Mouse (Mus musculus) lung, postnatal 0 days (tissue): ENCODE results near the gene Gm20388. TPM values are rescaled to one million over a fixed set of nuclear protein-coding genes. Genes with fewer than 3 reads are reported as not detected.

Experiments
- ATAC-seq: fragments of 200-750 bp; cut with Nextera tagmentation; 2 replicates; pipeline ENCODE4 v1.8.0; 2017; ENCODE audit warnings: moderate library complexity
- DNase-seq: peaks from one replicate; pipeline ENCODE4 v3.0.0-alpha.2; 2016; ENCODE audit warnings: low spot score
- H3K27ac ChIP-seq: fragments of 300-500 bp; sonication (generic); 2 replicates; pipeline ENCODE4 v1.5.1; 2014; ENCODE audit warnings: antibody characterized with exemption, mild to moderate bottlenecking, low read length, mixed read lengths
- H3K27me3 ChIP-seq: fragments of 300-500 bp; sonication (generic); replicated peaks from 2 replicates; pipeline ENCODE4 v1.6.1; 2014; ENCODE audit warnings: low read length, mixed read lengths; ENCODE audit not compliant: insufficient read depth
- H3K36me3 ChIP-seq: fragments of 300-500 bp; sonication (generic); 2 replicates; pipeline ENCODE4 v1.6.1; 2014; ENCODE audit warnings: low read length, mixed read lengths; ENCODE audit not compliant: insufficient read depth
- H3K4me1 ChIP-seq: fragments of 300-500 bp; sonication (generic); 2 replicates; pipeline ENCODE4 v1.6.1; 2014; ENCODE audit warnings: antibody characterized with exemption, low read depth, low read length, mixed read lengths; ENCODE audit not compliant: insufficient read depth
- H3K4me2 ChIP-seq: fragments of 300-500 bp; sonication (generic); replicated peaks from 2 replicates; pipeline ENCODE4 v1.6.1; 2014; ENCODE audit warnings: low read depth, mild to moderate bottlenecking, low read length, moderate library complexity, mixed read lengths
- H3K4me3 ChIP-seq: fragments of 300-500 bp; sonication (generic); 2 replicates; pipeline ENCODE4 v1.5.1; 2014; ENCODE audit warnings: low read depth, low read length
- H3K9ac ChIP-seq: fragments of 300-500 bp; sonication (generic); replicated peaks from 2 replicates; pipeline ENCODE4 v1.6.1; 2014; ENCODE audit warnings: low read depth, mild to moderate bottlenecking
- H3K9me3 ChIP-seq: fragments of 300-500 bp; sonication (generic); 2 replicates; pipeline ENCODE4 v1.6.1; 2016; ENCODE audit warnings: low read length, mixed read lengths
- CTCF ChIP-seq: IDR thresholded peaks from 2 replicates; pipeline ENCODE4 v1.5.1; 2016; ENCODE audit warnings: antibody characterized with exemption, mild to moderate bottlenecking
- EP300 ChIP-seq: IDR thresholded peaks from 2 replicates; pipeline ENCODE4 v1.6.1; 2016; ENCODE audit warnings: antibody characterized with exemption, mild to moderate bottlenecking, control low read depth
- WGBS: fragments of 180-500 bp; shearing (Covaris S2); extraction: QIAGEN DNeasy Blood & Tissue Kit; methylation state at CpG from one replicate; pipeline ENCODE4 v1.1.7; 2014; 5-methylcytosine and 5-hydroxymethylcytosine counted together
- polyA plus RNA-seq: library from polyadenylated mRNA; unstranded; fragments of >200 nt; fragmentation: Nextera tagmentation; extraction: Ambion mirVana; gene quantifications from 2 replicates; pipeline ENCODE4 v1.2.1, GENCODE M21; 2015

The Gm20388 gene
- polyA plus RNA-seq, 1 experiment from 2014 or later: not detected

DNA sequence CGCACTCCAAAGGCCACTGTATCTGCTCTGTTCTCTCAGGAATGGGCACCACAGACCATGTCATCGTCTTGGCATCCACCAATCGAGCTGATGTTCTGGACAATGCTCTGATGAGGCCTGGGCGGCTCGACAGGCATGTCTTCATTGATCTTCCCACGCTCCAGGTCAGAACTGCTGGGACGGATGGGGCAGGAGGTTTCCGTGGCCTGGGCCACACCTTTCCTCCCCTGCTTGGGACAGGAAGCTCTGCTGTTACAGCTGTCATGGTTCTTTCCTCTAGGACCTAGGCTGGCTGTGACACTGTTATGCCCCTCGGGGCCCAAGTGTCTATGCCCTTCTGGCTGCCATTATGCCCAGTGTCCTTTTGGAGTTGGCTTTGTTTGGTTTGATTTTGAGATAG, 3176.6 kb downstream of the Gm20388 start:
- Histone ChIP-seq H3K9ac (no peak overlapping the region), H3K27me3 (no peaks in the 10 kb centered on the region), H3K4me1 (no peaks in the 10 kb centered on the region), H3K4me2 (no peak overlapping the region), H3K27ac (no peak overlapping the region), H3K4me3 (no peak overlapping the region), H3K9me3 (no peaks in the 10 kb centered on the region), H3K36me3 (peaks cover 26% of the 10 kb centered on the region; the same call in 1 of the 2 replicates)
- peak; percentile 61 for ATAC-seq
- 70% methylated on average over 9 of the region's 9 CpGs for WGBS
- no peak for TF ChIP-seq CTCF
- no peak for TF ChIP-seq EP300
- DNase-seq: no peak

DNA sequence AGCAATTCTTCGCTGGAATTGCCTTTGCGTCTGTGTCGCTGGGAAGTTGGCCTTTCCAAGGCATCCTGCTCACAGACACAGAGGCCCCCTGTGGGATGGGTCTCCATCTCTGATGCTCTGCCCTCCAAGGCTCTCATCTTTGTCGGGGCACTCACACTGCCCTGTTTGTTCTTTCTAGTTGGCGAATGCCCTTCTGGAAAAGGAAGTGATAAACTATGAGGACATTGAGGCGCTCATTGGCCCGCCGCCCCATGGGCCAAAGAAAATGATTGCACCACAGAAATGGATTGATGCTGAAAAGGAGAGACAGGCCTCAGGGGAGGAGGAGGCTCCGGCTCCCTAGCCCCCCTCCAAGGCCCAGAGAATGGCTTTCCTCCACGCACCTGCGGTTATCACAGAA, 3186.6 kb downstream of the Gm20388 start:
- Histone ChIP-seq H3K27me3 (no peaks in the 10 kb centered on the region), H3K4me2 (no peak overlapping the region), H3K4me3 (no peak overlapping the region), H3K9ac (no peak overlapping the region), H3K4me1 (no peaks in the 10 kb centered on the region), H3K36me3 (peaks cover 8% of the 10 kb centered on the region; the same call in 1 of the 2 replicates), H3K27ac (no peak overlapping the region), H3K9me3 (no peaks in the 10 kb centered on the region)
- ATAC-seq (no peak), DNase-seq (no peak)
- WGBS: 90% methylated on average over 11 of the region's 11 CpGs
- TF ChIP-seq CTCF: no peak
- TF ChIP-seq EP300: no peak

- Histone ChIP-seq H3K4me2 (no peak overlapping the region), H3K4me1 (no peaks in the 10 kb centered on the region), H3K4me3 (no peak overlapping the region), H3K36me3 (peaks cover 8% of the 10 kb centered on the region; the same call in 1 of the 2 replicates), H3K27me3 (no peaks in the 10 kb centered on the region), H3K9ac (no peak overlapping the region), H3K9me3 (no peaks in the 10 kb centered on the region), H3K27ac (no peak overlapping the region)
- WGBS: 82% methylated on average over 12 of the region's 12 CpGs
- TF ChIP-seq CTCF (peak; percentile 12; the same call in 1 of the 2 replicates), EP300 (no peak)
- ATAC-seq (no peak), DNase-seq (no peak)
Measured at GRCm38 (mm10) chr8:123097786-123098584, 3187.3 kb downstream of the Gm20388 start.

GRCm38 (mm10) chr8:123100288-123100687, 3189.6 kb downstream of the Gm20388 start:
- peak; percentile 77 for DNase-seq

DNA sequence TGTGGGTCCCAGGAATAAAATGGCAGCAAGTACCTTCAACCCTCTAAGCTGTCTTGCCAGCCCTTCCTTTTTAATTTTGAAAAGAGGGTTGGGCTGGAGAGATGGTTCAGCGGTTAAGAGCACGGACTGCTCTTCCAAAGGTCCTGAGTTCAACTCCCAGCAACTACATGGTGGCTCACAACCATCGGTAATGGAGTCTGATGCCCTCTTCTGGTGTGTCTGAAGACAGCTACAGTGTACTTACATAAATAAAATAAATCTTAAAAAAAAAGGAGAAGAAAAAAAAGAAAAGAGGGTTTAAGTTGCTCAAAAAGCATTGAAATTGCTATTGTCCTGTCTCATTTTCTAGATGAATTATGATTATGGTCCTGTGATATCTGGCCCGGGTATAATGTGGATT, 3190.6 kb downstream of the Gm20388 start:
- H3K27ac ChIP-seq: no peak overlapping the region
- peaks cover 13% of the 10 kb centered on the region; the same call in 1 of the 2 replicates for H3K36me3 ChIP-seq
- WGBS: 79% methylated on average over 4 of the region's 4 CpGs

More at GRCm38 (mm10) chr8:123100288-123100687, 3189.6 kb downstream of the Gm20388 start:
- Histone ChIP-seq H3K27me3 (no peaks in the 10 kb centered on the region), H3K4me2 (no peak overlapping the region), H3K9me3 (no peaks in the 10 kb centered on the region), H3K4me3 (no peak overlapping the region), H3K9ac (no peak overlapping the region), H3K4me1 (peaks cover 4% of the 10 kb centered on the region; the same call in 1 of the 2 replicates), H3K36me3 (peaks cover 10% of the 10 kb centered on the region; the same call in 1 of the 2 replicates), H3K27ac (peak overlapping the region; percentile 38; the same call in 1 of the 2 replicates)
- WGBS: 34% methylated on average over 8 of the region's 8 CpGs
- TF ChIP-seq CTCF (no peak), EP300 (no peak)
- peak; percentile 36 for ATAC-seq

More for the DNA sequence above, 3190.6 kb downstream of the Gm20388 start:
- ATAC-seq (no peak), DNase-seq (no peak)
- Histone ChIP-seq H3K9me3 (no peaks in the 10 kb centered on the region), H3K4me1 (peaks cover 4% of the 10 kb centered on the region; the same call in 1 of the 2 replicates), H3K9ac (no peak overlapping the region), H3K27me3 (no peaks in the 10 kb centered on the region), H3K4me3 (no peak overlapping the region), H3K4me2 (no peak overlapping the region)
- TF ChIP-seq CTCF: peak; percentile 24; the same call in 1 of the 2 replicates
- no peak for TF ChIP-seq EP300
